ENCODE assay signal across 16 mouse cellular contexts in genomic region chr2:166360786-166361185, GRCm38 (mm10).
A peak's percentile ranks its signal among the peaks of the same experiment; 100 is the strongest.
DNase-seq lines count a peak whose midpoint lies in the region; ATAC-seq lines count a peak whose summit lies in the region.
"Had no signal": no experiment of that assay in that cellular context is flagged by ENCODE, and none has a peak within 500 bp of the region (broad histone marks: within the 10 kb centered on the region; RNA-seq: fewer than 3 reads in every experiment).

No protein-coding gene starts in this region.

- 0 out of 2 replicates have a peak overlapping the region, but pooled peaks have one; percentile 9 for H3K27ac ChIP-seq in embryonic facial prominence, embryonic 13.5 days
- H3K27ac ChIP-seq in embryonic facial prominence, embryonic 10.5 days (replicated peaks), result no peak overlapping the region
- H3K27ac ChIP-seq: left cerebral cortex, adult 2 months; limb, embryonic 15.5 days had no signal

- H3K9ac ChIP-seq in embryonic facial prominence, embryonic 13.5 days, result no peak overlapping the region
- H3K9ac ChIP-seq: limb, embryonic 15.5 days; liver, postnatal 0 days had no signal

- intact Hi-C loops in left cerebral cortex, postnatal 14 days (cut with DNase I), result no loop called here
- intact Hi-C loops in left cerebral cortex, postnatal 36 days (cut with DNase I), result no loop called here

- WGBS in embryonic facial prominence, embryonic 13.5 days, result 55% methylated on average over 3 of the region's 3 CpGs
- WGBS in embryonic facial prominence, embryonic 10.5 days, result 78% methylated on average over 3 of the region's 3 CpGs

- ATAC-seq in embryonic facial prominence, embryonic 13.5 days (ENCODE audit: insufficient number of reproducible peaks, insufficient read depth, low FRiP score, low TSS enrichment, low read depth), result no peak
- ATAC-seq in erythroblast, adult 5-6 weeks (replicated peaks; ENCODE audit: low FRiP score, poor library complexity, severe bottlenecking), result no peak
- ATAC-seq: liver, postnatal 0 days had no signal

- H3K27me3 ChIP-seq in embryonic facial prominence, embryonic 13.5 days, result no peaks in the 10 kb centered on the region
- H3K27me3 ChIP-seq in embryonic facial prominence, embryonic 10.5 days (replicated peaks; ENCODE audit: low read depth, poor library complexity, severe bottlenecking), result peaks cover 12% of the 10 kb centered on the region; the same call in 1 of the 2 replicates
- H3K27me3 ChIP-seq: limb, embryonic 15.5 days had no signal

- no peaks in the 10 kb centered on the region for H3K9me3 ChIP-seq in embryonic facial prominence, embryonic 13.5 days
- no peaks in the 10 kb centered on the region for H3K9me3 ChIP-seq in embryonic facial prominence, embryonic 10.5 days
- H3K9me3 ChIP-seq: hindbrain, embryonic 10.5 days; limb, embryonic 15.5 days had no signal

- no peak overlapping the region for H3K4me2 ChIP-seq in embryonic facial prominence, embryonic 13.5 days
- H3K4me2 ChIP-seq: limb, embryonic 15.5 days had no signal

- no peak for DNase-seq in embryonic facial prominence, embryonic 10.5 days (ENCODE audit: low spot score)
- peak; percentile 37 to 38 for DNase-seq in left cerebral cortex, postnatal 14 days (ENCODE audit: low spot score in 2 of 2)
- no peak for DNase-seq in left cerebral cortex, postnatal 36 days (ENCODE audit: low spot score in 2 of 2)
- DNase-seq in adipocyte (ENCODE audit: low spot score), result peak; percentile 63
- DNase-seq in layer of hippocampus, adult 8-10 months (ENCODE audit: low spot score in 2 of 2), result peak; percentile 46 to 50
- DNase-seq in gastrocnemius, adult 18-20 months (ENCODE audit: low spot score), result no peak
- DNase-seq: cerebellum, adult 18-20 months; kidney, adult 18-20 months; kidney, postnatal 25 days; liver, postnatal 0 days; thymus, adult 2 months had no signal

- peaks cover 41% of the 10 kb centered on the region for H3K4me1 ChIP-seq in embryonic facial prominence, embryonic 13.5 days
- H3K4me1 ChIP-seq in embryonic facial prominence, embryonic 10.5 days, result peaks cover 27% of the 10 kb centered on the region

- H3K36me3 ChIP-seq in embryonic facial prominence, embryonic 13.5 days, result no peaks in the 10 kb centered on the region
- no peaks in the 10 kb centered on the region for H3K36me3 ChIP-seq in embryonic facial prominence, embryonic 10.5 days (replicated peaks)
- H3K36me3 ChIP-seq: hindbrain, embryonic 10.5 days; limb, embryonic 15.5 days had no signal

- H3K4me3 ChIP-seq in embryonic facial prominence, embryonic 13.5 days, result no peak overlapping the region
- no peak overlapping the region for H3K4me3 ChIP-seq in embryonic facial prominence, embryonic 10.5 days
- H3K4me3 ChIP-seq: hindbrain, embryonic 10.5 days; left cerebral cortex, adult 2 months; limb, embryonic 15.5 days had no signal

Comparison
In these comparisons a context has a peak if more than half of its experiments do, and no peak if none do; other contexts are left out.
1. DNase-seq: peak in left cerebral cortex, postnatal 14 days (2 of 2), adipocyte (single experiment) and layer of hippocampus, adult 8-10 months (2 of 2); none in embryonic facial prominence, embryonic 10.5 days (single experiment), left cerebral cortex, postnatal 36 days (0 of 2) and gastrocnemius, adult 18-20 months (single experiment).